Mouse (Mus musculus): ENCODE measurements around the gene 1600014C10Rik.

DNA sequence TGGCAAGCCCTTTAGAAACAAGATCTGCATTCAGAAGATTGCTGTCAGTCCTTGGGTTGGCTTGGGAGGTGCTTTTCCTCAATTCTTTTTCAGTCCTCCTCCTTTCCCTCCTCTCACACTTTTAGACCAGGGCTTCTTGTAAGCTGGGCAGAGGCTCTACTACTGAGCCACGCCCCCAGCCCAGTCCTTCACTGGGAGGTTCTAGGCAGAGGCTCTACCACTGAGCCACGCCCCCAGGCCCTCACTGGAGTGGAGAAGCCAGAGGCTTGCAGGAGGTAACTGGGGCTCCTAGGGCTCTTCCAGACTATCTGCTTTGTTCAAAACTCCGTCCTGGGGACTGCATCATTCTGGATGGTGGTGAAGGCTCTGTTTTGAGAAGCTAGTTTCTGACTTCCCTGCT, 30.4 kb upstream of the 1600014C10Rik start:
- TF ChIP-seq CTCF (IDR thresholded peaks at IDR 0.05; ENCODE audit: low read depth, low read length) (no peak), GATA1 (IDR thresholded peaks at IDR 0.05; ENCODE audit: borderline replicate concordance, low read length) (no peak), POLR2AphosphoS5 (IDR thresholded peaks at IDR 0.05; ENCODE audit: insufficient replicate concordance, low read depth, low read length) (no peak)
